Comparison of ENCODE assay signal across 10 mouse cellular contexts in genomic region chr16:10349436-10349835, GRCm38 (mm10). TPM values are rescaled to one million over a fixed set of nuclear protein-coding genes. Genes with fewer than 3 reads are reported as not detected.
DNase-seq lines count a peak whose midpoint lies in the region; ATAC-seq and TF ChIP-seq lines count a peak whose summit lies in the region.
"Had no signal": no experiment of that assay in that cellular context is flagged by ENCODE, and none has a peak within 500 bp of the region (broad histone marks: within the 10 kb centered on the region; RNA-seq: fewer than 3 reads in every experiment).

No protein-coding gene starts in this region.

- DNase-seq in adrenal gland, postnatal 14 days = peak; percentile 39
- DNase-seq in adrenal gland, adult 8-10 months = no peak
- peak; percentile 67 to 71 for DNase-seq in urinary bladder, postnatal 4 days (ENCODE audit: low spot score in 2 of 2)
- no peak for DNase-seq in urinary bladder, postnatal 10 days (ENCODE audit: low spot score)
- peak; percentile 58 for DNase-seq in lung, adult 2 months
- DNase-seq in frontal cortex, postnatal 14 days (ENCODE audit: low spot score in 2 of 2) = no peak
- no peak for DNase-seq in MN1 (ENCODE audit: low spot score)

- H3K4me1 ChIP-seq in lung, adult 2 months (ENCODE audit: control insufficient read depth, insufficient read depth, low read length) = peaks cover 4% of the 10 kb centered on the region; the same call in 1 of the 2 replicates

- no peak overlapping the region for H3K4me3 ChIP-seq in lung, adult 2 months (replicated peaks; ENCODE audit: extremely low read depth, low read depth, low read length)
- H3K4me3 ChIP-seq: hindbrain, embryonic 10.5 days; limb, embryonic 12.5 days had no signal

- no peak for TF ChIP-seq POLR2A in lung, adult 2 months (IDR thresholded peaks at IDR 0.05; ENCODE audit: borderline replicate concordance, extremely low read depth, low read depth, low read length)

- no peak for ATAC-seq in inflammation-experienced regulatory T-cells, adult 6 months

- WGBS in lung, adult 2 months = 40% methylated on average over 5 of the region's 5 CpGs

- TF ChIP-seq CTCF in lung, adult 2 months (IDR thresholded peaks at IDR 0.05; ENCODE audit: insufficient read depth, low read length) = no peak

RNA-seq across cellular contexts. Expression of gene Emp2, which starts 35.7 kb away (rescaled TPM):
- 8.3 and 8.5 TPM in 2 replicates for total RNA-seq in adrenal gland, postnatal 14 days (2021)
- 1 to 10 TPM; 4.9 to 7.5 (median 6.0) TPM for total RNA-seq in adrenal gland, adult 8-10 months (2022)
- polyA plus RNA-seq in lung, adult 2 months (2012; rRNA removed) = 763 and 1,000 TPM in 2 replicates
- under 1 TPM in 1 of 3 experiments, not detected in 2; 0.07 TPM for polyA plus RNA-seq in inflammation-experienced regulatory T-cells, adult 6 months (2017; shearing (Covaris generic))

RNA-seq across cellular contexts. Expression of gene Tekt5, which starts 45.9 kb away (rescaled TPM):
- total RNA-seq in adrenal gland, postnatal 14 days (2021) = not detected in 2 replicates
- total RNA-seq in adrenal gland, adult 8-10 months (2022) = not detected
- polyA plus RNA-seq in lung, adult 2 months (2012; rRNA removed) = 6.8 and 9.2 TPM in 2 replicates
- polyA plus RNA-seq in inflammation-experienced regulatory T-cells, adult 6 months (2017; shearing (Covaris generic)) = not detected
- polyA plus RNA-seq: limb, embryonic 12.5 days had no signal

Comparison
In these comparisons a context has a peak if more than half of its experiments do, and no peak if none do; other contexts are left out.
1. DNase-seq: peak in adrenal gland, postnatal 14 days (single experiment), urinary bladder, postnatal 4 days (2 of 2) and lung, adult 2 months (single experiment); none in adrenal gland, adult 8-10 months (single experiment), urinary bladder, postnatal 10 days (single experiment), frontal cortex, postnatal 14 days (0 of 2) and MN1 (single experiment).